Mouse (Mus musculus) limb, embryonic 12.5 days (tissue): ENCODE data around the gene Unc119. TPM values are rescaled to one million over a fixed set of nuclear protein-coding genes. Genes with fewer than 3 reads are reported as not detected.

Experiments used
- ATAC-seq: fragments of 200-750 bp; cut with Nextera tagmentation; 2 replicates; pipeline ENCODE4 v1.8.0; 2017; ENCODE audit warnings: low read depth, moderate TSS enrichment; ENCODE audit not compliant: insufficient number of reproducible peaks, insufficient read depth, low FRiP score, low TSS enrichment
- H3K27ac ChIP-seq: fragments of 300-500 bp; sonication (generic); 2 replicates; pipeline ENCODE4 v1.5.1; 2016; ENCODE audit warnings: mild to moderate bottlenecking, moderate library complexity
- H3K27me3 ChIP-seq: fragments of 300-500 bp; sonication (generic); 2 replicates; pipeline ENCODE4 v1.6.1; 2016; ENCODE audit warnings: mild to moderate bottlenecking, moderate library complexity
- H3K36me3 ChIP-seq: fragments of 300-500 bp; sonication (generic); 2 replicates; pipeline ENCODE4 v1.6.1; 2016; ENCODE audit warnings: mild to moderate bottlenecking, moderate library complexity
- H3K4me1 ChIP-seq: fragments of 300-500 bp; sonication (generic); replicated peaks from 2 replicates; pipeline ENCODE4 v1.6.1; 2016
- H3K4me2 ChIP-seq: fragments of 300-500 bp; sonication (generic); 2 replicates; pipeline ENCODE4 v1.6.1; 2016; ENCODE audit warnings: mild to moderate bottlenecking, moderate library complexity
- H3K4me3 ChIP-seq: fragments of 300-500 bp; sonication (generic); replicated peaks from 2 replicates; pipeline ENCODE4 v1.5.1; 2016; ENCODE audit warnings: mild to moderate bottlenecking
- H3K9ac ChIP-seq: fragments of 300-500 bp; sonication (generic); replicated peaks from 2 replicates; pipeline ENCODE4 v1.6.1; 2016; ENCODE audit warnings: mild to moderate bottlenecking, moderate library complexity
- H3K9me3 ChIP-seq: fragments of 300-500 bp; sonication (generic); 2 replicates; pipeline ENCODE4 v1.6.1; 2016; ENCODE audit warnings: mild to moderate bottlenecking, moderate library complexity
- WGBS: fragments of 180-500 bp; shearing (Covaris S2); methylation state at CpG from one replicate; pipeline ENCODE4 v1.1.7; 2016; 5-methylcytosine and 5-hydroxymethylcytosine counted together
- polyA plus RNA-seq: library from polyadenylated mRNA; unstranded; fragments of >200 nt; fragmentation: Nextera tagmentation; extraction: Ambion mirVana; gene quantifications from 2 replicates; pipeline ENCODE4 v1.2.1, GENCODE M21; 2016

Unc119 gene
- polyA plus RNA-seq, 1 experiment from 2014 or later = 94.8 TPM

DNA sequence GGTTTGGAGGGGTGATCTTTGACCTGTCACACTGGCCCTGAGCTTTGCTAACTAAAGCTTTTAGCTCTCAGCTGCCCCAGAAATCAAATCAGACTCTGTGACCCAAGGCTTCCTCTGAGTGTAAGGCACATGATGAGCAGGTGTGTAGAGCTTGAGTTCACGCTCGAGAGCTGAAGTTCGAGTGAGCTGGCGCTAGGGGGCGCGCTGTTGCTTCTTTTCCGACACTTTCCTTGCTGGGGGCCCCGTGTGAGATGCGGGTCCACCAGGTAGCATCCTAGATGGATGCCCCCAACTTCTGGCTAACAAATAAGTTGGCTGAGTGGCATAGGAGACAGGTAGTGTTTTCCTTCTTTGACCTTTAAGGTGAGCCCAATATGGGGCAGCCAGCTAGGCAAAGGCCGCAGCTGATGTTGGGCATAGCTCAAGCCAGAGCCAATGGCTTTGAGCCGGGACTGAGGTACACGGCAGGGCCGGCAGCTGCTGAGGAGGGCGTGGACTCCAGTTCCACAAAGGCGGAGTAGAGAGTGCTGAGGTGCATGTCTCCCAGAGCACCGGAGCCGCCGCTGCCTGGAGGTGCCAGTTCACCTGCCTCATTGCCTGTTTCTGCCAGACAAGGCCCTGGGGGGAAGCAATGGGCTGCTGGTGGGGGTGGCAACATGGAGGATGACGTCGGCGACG is 15.2 kb downstream of the Unc119 start:
- Histone ChIP-seq H3K4me2 (no peak overlapping the region), H3K9me3 (no peaks in the 10 kb centered on the region), H3K27ac (no peak overlapping the region), H3K4me3 (no peak overlapping the region), H3K27me3 (peaks cover 7% of the 10 kb centered on the region), H3K36me3 (no peaks in the 10 kb centered on the region), H3K9ac (no peak overlapping the region), H3K4me1 (peaks cover 7% of the 10 kb centered on the region)
- WGBS = 14% methylated on average over 22 of the region's 22 CpGs
- ATAC-seq = no peak

DNA sequence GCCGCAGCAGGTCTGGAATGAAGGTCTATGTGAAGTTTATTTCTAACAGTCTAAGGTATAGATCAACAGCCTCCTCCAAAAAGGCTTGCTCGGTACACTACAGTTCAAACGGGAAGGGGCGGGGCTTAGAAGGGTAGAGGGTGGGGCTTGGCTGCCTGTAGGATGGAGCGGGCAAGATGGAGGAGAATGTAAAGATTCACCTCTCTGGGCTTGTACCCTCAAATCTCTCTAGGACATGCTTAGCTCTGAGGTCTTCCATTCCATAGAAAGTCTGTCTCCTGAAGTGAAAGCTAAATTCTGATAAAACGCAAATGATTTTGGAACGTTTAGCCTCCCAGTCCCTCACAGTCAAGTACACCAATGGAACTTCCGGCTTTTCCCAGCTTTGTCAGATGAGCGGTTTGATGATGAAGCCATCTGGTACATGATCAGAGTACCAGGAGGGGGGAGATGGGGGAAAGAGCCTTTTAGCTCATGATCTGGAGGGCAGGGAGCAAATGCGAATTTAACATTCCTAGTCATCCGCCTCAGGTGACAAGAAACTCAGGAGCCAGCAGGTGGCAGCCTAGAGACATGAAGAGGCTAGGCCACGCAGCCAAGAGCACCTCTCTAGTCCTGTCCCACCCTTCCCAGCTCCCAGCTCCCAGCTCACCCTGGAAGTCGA is 17.0 kb downstream of the Unc119 start:
- peak; percentile 27; the same call in 1 of the 2 replicates for ATAC-seq
- Histone ChIP-seq H3K4me2 (peak overlapping the region; percentile 50), H3K27ac (no peak overlapping the region), H3K36me3 (no peaks in the 10 kb centered on the region), H3K9ac (no peak overlapping the region; the same call in 1 of the 2 replicates), H3K4me3 (peak overlapping the region; percentile 31), H3K4me1 (peaks cover 21% of the 10 kb centered on the region), H3K9me3 (no peaks in the 10 kb centered on the region), H3K27me3 (peaks cover 7% of the 10 kb centered on the region)
- WGBS = 10% methylated on average over 13 of the region's 13 CpGs

DNA sequence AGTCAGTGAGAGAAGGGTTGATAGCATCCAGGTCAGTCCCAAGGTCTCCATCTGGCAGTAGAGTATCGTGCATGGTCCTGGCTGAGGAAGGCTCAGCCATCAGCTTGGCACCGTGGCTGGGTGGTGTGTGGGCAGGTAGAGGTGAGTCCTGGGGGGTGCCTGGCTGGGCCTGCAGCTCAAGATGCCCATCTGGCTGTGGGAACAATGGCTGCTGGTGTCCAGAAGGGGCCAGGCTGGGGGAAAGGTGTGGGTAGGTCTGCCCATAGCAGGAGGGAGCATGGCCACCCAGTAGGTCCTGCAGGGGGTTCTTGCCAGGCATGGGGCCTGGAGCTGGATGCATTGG is 17.5 kb downstream of the Unc119 start:
- H3K9me3 ChIP-seq = no peaks in the 10 kb centered on the region
- H3K4me2 ChIP-seq = peak overlapping the region; percentile 50
- H3K9ac ChIP-seq = no peak overlapping the region; the same call in 1 of the 2 replicates
- H3K27me3 ChIP-seq = peaks cover 7% of the 10 kb centered on the region
- 59% methylated on average over 2 of the region's 2 CpGs for whole genome bisulfite sequencing
- peaks cover 21% of the 10 kb centered on the region for H3K4me1 ChIP-seq
- H3K4me3 ChIP-seq = no peak overlapping the region
- no peak overlapping the region for H3K27ac ChIP-seq
- H3K36me3 ChIP-seq = no peaks in the 10 kb centered on the region
- peak; percentile 16; the same call in 1 of the 2 replicates for ATAC-seq

DNA sequence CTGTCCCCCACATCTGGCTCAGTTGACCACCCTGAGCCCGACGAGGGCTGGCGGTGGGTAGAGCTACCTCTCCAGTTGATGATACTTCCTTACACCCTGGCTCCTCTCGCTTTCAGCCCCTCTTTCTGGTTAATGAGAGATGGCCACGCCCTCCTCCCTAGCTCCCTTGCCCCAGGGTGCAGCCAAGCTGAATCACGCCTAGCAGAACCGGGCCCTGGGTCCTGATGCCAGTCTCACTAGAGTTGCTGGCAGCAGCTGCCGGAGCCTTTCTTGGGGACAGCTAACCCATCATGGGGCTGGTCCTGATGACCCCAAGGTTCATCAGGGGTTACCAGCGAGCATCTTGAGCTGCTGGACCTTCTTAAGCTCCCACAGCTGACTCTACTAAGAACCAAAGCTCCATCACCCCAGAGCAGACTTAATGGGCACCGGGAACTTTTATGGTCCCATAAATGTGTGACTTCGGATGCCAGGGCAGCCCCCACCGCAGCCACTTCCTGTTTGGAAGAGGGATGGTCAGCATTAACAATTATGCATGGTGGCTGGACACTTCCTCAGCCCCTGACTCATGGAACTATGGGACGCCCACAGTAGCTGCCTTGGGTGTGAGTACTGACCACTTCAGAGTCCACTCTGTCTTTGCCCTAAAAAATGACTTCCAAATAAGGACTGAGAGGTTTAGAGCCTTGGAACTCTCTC is 20.2 kb downstream of the Unc119 start:
- ATAC-seq = no peak
- 53% methylated on average over 13 of the region's 13 CpGs for WGBS
- H3K36me3 ChIP-seq = no peaks in the 10 kb centered on the region
- H3K9ac ChIP-seq = no peak overlapping the region; the same call in 1 of the 2 replicates
- no peak overlapping the region for H3K4me3 ChIP-seq
- H3K27ac ChIP-seq = no peak overlapping the region
- H3K27me3 ChIP-seq = peaks cover 4% of the 10 kb centered on the region; the same call in 1 of the 2 replicates
- H3K4me1 ChIP-seq = peaks cover 21% of the 10 kb centered on the region
- no peak overlapping the region for H3K4me2 ChIP-seq
- H3K9me3 ChIP-seq = no peaks in the 10 kb centered on the region

DNA sequence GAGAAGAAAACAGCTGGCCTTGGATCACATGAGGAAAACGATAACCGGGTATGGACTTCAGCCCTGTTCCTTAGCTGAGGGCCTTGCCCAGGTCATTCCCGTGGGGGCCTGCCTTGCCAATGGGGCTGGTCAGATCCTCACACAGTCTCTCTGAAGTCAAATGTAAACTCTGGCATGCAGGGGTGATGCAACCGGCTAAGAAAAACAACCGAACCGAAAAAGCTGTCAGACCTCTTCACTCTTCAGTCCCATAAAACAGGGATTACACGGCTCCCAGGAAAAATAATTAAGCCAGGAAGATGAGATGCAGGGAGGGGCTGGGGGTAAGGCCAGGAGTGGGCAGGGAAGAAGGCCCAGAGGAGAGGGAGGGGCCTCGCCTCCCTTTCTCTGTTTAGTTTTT is 20.8 kb downstream of the Unc119 start:
- Histone ChIP-seq H3K9me3 (no peaks in the 10 kb centered on the region), H3K27me3 (no peaks in the 10 kb centered on the region), H3K27ac (0 out of 2 replicates have a peak overlapping the region, but pooled peaks have one; percentile 7), H3K9ac (no peak overlapping the region), H3K4me3 (no peak overlapping the region), H3K4me2 (no peak overlapping the region), H3K4me1 (peaks cover 21% of the 10 kb centered on the region), H3K36me3 (no peaks in the 10 kb centered on the region)
- ATAC-seq = no peak
- 27% methylated on average over 8 of the region's 8 CpGs for WGBS

DNA sequence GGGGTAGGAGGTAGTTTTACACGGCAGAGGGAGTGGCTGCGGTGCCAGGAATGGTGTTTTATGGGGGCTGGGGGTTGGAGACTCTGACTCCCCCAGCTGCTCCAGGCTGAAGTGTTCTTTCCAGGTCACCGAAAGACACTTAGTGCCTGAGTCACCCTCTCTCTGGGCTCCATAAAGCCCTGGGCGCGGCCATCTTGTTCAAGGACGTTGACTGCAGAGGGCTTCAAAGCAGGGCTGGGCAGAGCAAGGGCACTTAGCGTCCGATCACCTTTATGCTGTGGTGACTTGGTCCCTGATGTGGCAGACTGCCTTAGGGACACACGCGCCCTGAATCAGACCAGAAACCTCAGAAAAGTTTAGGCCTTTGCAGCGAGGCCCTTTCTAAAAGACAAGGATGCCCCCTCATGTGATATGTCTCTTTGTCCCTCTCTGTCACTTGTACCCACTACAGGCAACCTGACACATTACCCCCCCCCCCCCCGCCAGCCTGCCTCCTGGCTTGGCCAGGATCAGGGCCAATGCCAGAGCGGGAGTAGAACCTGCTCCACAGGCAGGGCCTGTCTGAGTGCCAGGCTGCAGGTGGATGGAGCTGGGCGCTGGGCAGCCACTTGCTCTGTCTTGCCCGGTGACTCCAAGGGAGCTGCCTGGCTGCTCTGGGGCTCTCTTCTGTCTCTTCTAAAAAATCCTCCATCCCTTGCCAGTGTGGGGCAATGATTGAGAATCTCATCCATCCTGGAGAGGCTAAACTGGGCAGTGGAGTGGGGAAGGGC is 24.4 kb downstream of the Unc119 start:
- Histone ChIP-seq H3K4me3 (no peak overlapping the region), H3K9ac (no peak overlapping the region), H3K4me1 (peaks cover 21% of the 10 kb centered on the region), H3K36me3 (no peaks in the 10 kb centered on the region), H3K27me3 (no peaks in the 10 kb centered on the region), H3K9me3 (no peaks in the 10 kb centered on the region), H3K4me2 (no peak overlapping the region), H3K27ac (no peak overlapping the region)
- 83% methylated on average over 15 of the region's 15 CpGs for WGBS
- no peak for ATAC-seq

DNA sequence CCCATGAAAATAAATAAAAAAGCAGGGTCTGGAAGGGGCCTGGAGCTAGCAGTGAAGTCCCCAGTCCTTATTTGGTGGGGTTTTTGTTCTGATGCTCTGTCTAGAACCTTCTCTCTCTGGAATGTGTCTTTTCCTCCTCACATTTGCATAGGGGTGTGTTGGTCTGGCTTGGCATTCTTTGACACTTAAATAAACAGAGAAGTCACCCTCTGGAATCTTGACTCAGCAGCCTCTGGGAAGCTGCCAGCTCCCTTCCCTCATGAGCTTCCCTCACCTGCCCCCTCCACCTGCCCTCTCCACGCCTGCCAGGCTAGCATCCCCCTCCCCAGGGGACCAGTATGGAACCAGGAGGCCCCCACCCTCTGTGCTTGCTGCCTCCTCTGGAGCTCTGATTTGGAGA is 27.1 kb downstream of the Unc119 start:
- no peak for ATAC-seq
- H3K27ac ChIP-seq = no peak overlapping the region
- WGBS = 56% methylated on average over 1 of the region's 1 CpGs

DNA sequence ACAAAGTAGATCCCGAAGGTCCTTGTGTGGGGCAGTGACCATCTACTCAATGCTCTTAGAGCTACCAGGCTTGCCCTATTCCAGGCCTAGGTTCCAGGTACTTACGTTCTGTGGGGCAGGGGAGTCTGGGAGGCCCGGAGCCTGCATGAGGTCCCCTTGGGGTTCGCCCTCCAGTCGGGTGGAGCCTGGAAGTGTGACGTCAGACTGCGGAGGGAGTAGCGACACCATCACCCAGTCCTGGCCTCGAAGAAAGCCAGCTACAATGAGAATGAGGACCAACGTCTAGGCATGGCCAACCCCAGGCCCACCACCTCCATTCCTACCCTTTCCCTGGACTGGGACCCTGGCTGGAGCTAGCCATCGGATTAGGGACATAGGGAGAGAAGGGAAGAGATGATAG is 28.4 kb downstream of the Unc119 start:
- no peaks in the 10 kb centered on the region for H3K9me3 ChIP-seq
- no peaks in the 10 kb centered on the region for H3K36me3 ChIP-seq
- ATAC-seq = no peak
- no peaks in the 10 kb centered on the region for H3K27me3 ChIP-seq
- H3K4me3 ChIP-seq = no peak overlapping the region
- H3K27ac ChIP-seq = no peak overlapping the region
- peaks cover 18% of the 10 kb centered on the region; the same call in 1 of the 2 replicates for H3K4me1 ChIP-seq
- 89% methylated on average over 11 of the region's 11 CpGs for WGBS
- no peak overlapping the region for H3K4me2 ChIP-seq
- no peak overlapping the region for H3K9ac ChIP-seq

More for the DNA sequence above, 27.1 kb downstream of the Unc119 start:
- H3K9ac ChIP-seq = no peak overlapping the region
- peaks cover 16% of the 10 kb centered on the region; the same call in 1 of the 2 replicates for H3K4me1 ChIP-seq
- no peak overlapping the region for H3K4me3 ChIP-seq
- no peaks in the 10 kb centered on the region for H3K36me3 ChIP-seq
- H3K9me3 ChIP-seq = no peaks in the 10 kb centered on the region
- no peak overlapping the region for H3K4me2 ChIP-seq
- no peaks in the 10 kb centered on the region for H3K27me3 ChIP-seq

DNA sequence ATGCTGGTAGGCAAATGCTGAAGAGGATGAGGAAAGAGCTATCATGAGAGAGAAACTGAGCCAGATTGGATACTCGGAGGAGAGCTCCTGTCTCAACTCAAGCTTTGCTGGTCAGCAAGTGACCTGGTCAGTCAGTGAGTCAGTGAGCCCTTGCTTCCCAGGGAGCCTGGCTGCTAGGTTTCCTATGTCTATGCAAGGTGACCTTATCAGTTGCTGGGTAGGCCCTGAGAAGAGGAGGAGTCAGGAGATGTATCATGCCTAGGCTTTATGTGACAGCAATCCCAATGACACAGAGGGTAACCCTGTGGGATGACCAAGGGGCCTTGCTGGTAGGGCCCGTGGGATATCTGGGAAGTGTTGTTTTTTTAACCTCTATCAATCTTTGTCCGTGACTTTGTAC is 28.9 kb downstream of the Unc119 start:
- peaks cover 21% of the 10 kb centered on the region for H3K4me1 ChIP-seq
- ATAC-seq = no peak
- no peak overlapping the region for H3K4me3 ChIP-seq
- 70% methylated on average over 3 of the region's 3 CpGs for WGBS
- H3K27me3 ChIP-seq = no peaks in the 10 kb centered on the region
- H3K36me3 ChIP-seq = no peaks in the 10 kb centered on the region
- H3K4me2 ChIP-seq = no peak overlapping the region
- no peak overlapping the region for H3K9ac ChIP-seq
- no peaks in the 10 kb centered on the region for H3K9me3 ChIP-seq
- no peak overlapping the region for H3K27ac ChIP-seq

DNA sequence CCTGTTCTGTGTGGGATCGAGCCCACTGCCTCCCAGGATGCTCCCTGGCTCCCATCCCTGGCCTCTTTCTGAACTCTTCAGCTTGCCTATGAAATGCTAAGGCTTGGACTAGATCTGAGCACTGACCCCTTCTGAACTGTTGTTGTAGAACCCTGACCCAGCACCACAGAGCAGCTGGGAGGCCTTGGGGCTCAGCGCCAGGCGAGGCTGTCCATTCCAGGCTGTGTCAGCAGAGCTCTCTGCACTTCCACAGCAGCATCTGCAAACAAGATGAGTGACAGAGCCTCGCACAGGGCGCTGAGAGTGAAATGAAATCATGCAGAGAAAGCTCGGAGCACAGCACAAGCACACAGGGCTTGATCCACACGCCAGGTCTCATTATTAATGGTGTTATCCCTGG is 29.3 kb downstream of the Unc119 start:
- Histone ChIP-seq H3K9ac (no peak overlapping the region), H3K27ac (no peak overlapping the region), H3K9me3 (no peaks in the 10 kb centered on the region), H3K36me3 (no peaks in the 10 kb centered on the region), H3K4me1 (peaks cover 25% of the 10 kb centered on the region), H3K4me3 (no peak overlapping the region), H3K4me2 (no peak overlapping the region), H3K27me3 (no peaks in the 10 kb centered on the region)
- no peak for ATAC-seq
- 67% methylated on average over 7 of the region's 7 CpGs for WGBS

DNA sequence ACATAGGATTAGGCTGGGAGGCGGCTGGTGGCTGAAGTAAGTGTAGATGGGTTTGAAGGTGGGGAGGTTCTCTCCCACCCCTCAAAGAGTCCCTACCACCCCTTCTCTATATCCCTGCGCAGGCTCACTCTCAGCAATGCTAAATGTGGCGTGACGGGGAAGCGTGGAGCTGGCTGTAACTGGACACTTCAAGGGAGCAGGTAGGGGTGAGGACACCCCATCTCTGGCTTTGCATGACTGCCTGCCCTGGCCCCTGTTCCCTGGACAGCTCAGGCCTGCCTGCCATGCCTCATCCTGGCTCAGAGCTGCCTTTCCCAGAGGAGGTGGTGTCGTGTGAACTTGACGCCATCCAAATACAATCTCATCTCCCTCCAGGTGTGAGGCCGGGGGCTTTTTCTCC is 30.9 kb downstream of the Unc119 start:
- Histone ChIP-seq H3K27ac (no peak overlapping the region), H3K9me3 (no peaks in the 10 kb centered on the region), H3K36me3 (no peaks in the 10 kb centered on the region), H3K4me1 (peaks cover 34% of the 10 kb centered on the region), H3K4me3 (no peak overlapping the region), H3K9ac (no peak overlapping the region; the same call in 1 of the 2 replicates), H3K27me3 (peaks cover 4% of the 10 kb centered on the region), H3K4me2 (no peak overlapping the region)
- no peak for ATAC-seq
- WGBS = 59% methylated on average over 8 of the region's 8 CpGs
